In genomic region chr7:84557332-84557731, GRCm38 (mm10) we compare ENCODE assay signal across 34 mouse cellular contexts. TPM values are rescaled to one million over a fixed set of nuclear protein-coding genes. Genes with fewer than 3 reads are reported as not detected.
DNase-seq lines count a peak whose midpoint lies in the region; ATAC-seq lines count a peak whose summit lies in the region.
"Had no signal": no experiment of that assay in that cellular context is flagged by ENCODE, and none has a peak within 500 bp of the region (broad histone marks: within the 10 kb centered on the region; RNA-seq: fewer than 3 reads in every experiment).

No protein-coding gene starts in this region.

- WGBS in limb, embryonic 10.5 days, result 55% methylated on average over 3 of the region's 3 CpGs
- WGBS in neural tube, embryonic 15.5 days, result 72% methylated on average over 3 of the region's 3 CpGs

- no peak overlapping the region for H3K4me2 ChIP-seq in neural tube, embryonic 15.5 days
- H3K4me2 ChIP-seq: heart, embryonic 12.5 days; limb, embryonic 13.5 days; liver, embryonic 12.5 days had no signal

- H3K36me3 ChIP-seq in limb, embryonic 10.5 days, result no peaks in the 10 kb centered on the region
- no peaks in the 10 kb centered on the region for H3K36me3 ChIP-seq in neural tube, embryonic 15.5 days
- H3K36me3 ChIP-seq: heart, embryonic 12.5 days; limb, embryonic 13.5 days; liver, embryonic 12.5 days had no signal

- H3K27me3 ChIP-seq in limb, embryonic 10.5 days (ENCODE audit: low read depth, poor library complexity, severe bottlenecking), result no peaks in the 10 kb centered on the region
- H3K27me3 ChIP-seq in neural tube, embryonic 15.5 days (replicated peaks), result no peaks in the 10 kb centered on the region
- H3K27me3 ChIP-seq: heart, embryonic 12.5 days; limb, embryonic 13.5 days; liver, embryonic 12.5 days had no signal

- peaks cover 8% of the 10 kb centered on the region for H3K4me1 ChIP-seq in limb, embryonic 10.5 days
- H3K4me1 ChIP-seq in neural tube, embryonic 15.5 days, result no peaks in the 10 kb centered on the region
- H3K4me1 ChIP-seq: heart, embryonic 12.5 days; liver, embryonic 12.5 days had no signal

- H3K9ac ChIP-seq in neural tube, embryonic 15.5 days (replicated peaks), result no peak overlapping the region
- H3K9ac ChIP-seq: heart, embryonic 12.5 days; limb, embryonic 13.5 days; liver, embryonic 12.5 days; liver, postnatal 0 days had no signal

- H3K9me3 ChIP-seq in limb, embryonic 10.5 days (replicated peaks), result no peaks in the 10 kb centered on the region
- no peaks in the 10 kb centered on the region for H3K9me3 ChIP-seq in neural tube, embryonic 15.5 days (replicated peaks)
- H3K9me3 ChIP-seq: heart, embryonic 12.5 days; limb, embryonic 13.5 days; liver, embryonic 12.5 days had no signal

- peak overlapping the region; percentile 54; the same call in 1 of the 2 replicates for H3K27ac ChIP-seq in limb, embryonic 10.5 days
- no peak overlapping the region for H3K27ac ChIP-seq in neural tube, embryonic 15.5 days (replicated peaks)
- H3K27ac ChIP-seq: gastrocnemius, adult 2 months; heart, adult 2 months; hindbrain, postnatal 0 days; liver, embryonic 12.5 days; macrophage had no signal

- ATAC-seq in neural tube, embryonic 15.5 days (ENCODE audit: low FRiP score), result no peak
- ATAC-seq: activated CD4-positive, CD25-positive, alpha-beta regulatory T cell, adult 4 months; forebrain, embryonic 14.5 days; hindbrain, postnatal 0 days; intestine, embryonic 16.5 days; liver, embryonic 12.5 days; liver, postnatal 0 days had no signal

- DNase-seq in embryo, embryonic 10 days (ENCODE audit: low spot score), result peak; percentile 9
- DNase-seq in embryo, embryonic 9.5 days (ENCODE audit: extremely low spot score), result no peak
- peak; percentile 60 for DNase-seq in Muller cell, postnatal 12 days (ENCODE audit: inconsistent ontology term)
- peak; percentile 8 for DNase-seq in embryo, embryonic 11.5 days (ENCODE audit: low read depth, low spot score)
- DNase-seq in limb, embryonic 10.5 days (ENCODE audit: low spot score), result no peak
- DNase-seq in adrenal gland, adult 18-20 months (ENCODE audit: low spot score in 2 of 2), result no peak
- DNase-seq in lung, postnatal 10 days, result no peak
- DNase-seq: adrenal gland, postnatal 10 days; cerebellum, adult 11-12 months; cerebellum, adult 9-11 months; gastrocnemius, adult 2 months; gastrocnemius, postnatal 36 days; heart, adult 2 months; kidney, adult 8-10 months; kidney, postnatal 10 days; liver, postnatal 0 days; midbrain, embryonic 14.5 days; right cerebral cortex, adult 18-20 months; spleen, adult 18-20 months; thymus, postnatal 25 days had no signal

- no peak overlapping the region for H3K4me3 ChIP-seq in limb, embryonic 10.5 days
- H3K4me3 ChIP-seq in neural tube, embryonic 15.5 days (replicated peaks), result no peak overlapping the region
- H3K4me3 ChIP-seq: gastrocnemius, adult 2 months; heart, adult 2 months; heart, embryonic 12.5 days; limb, embryonic 13.5 days; liver, embryonic 12.5 days had no signal

RNA-seq across cellular contexts. Expression of gene Gm2115, which starts 28.6 kb away (rescaled TPM):
- polyA plus RNA-seq in limb, embryonic 10.5 days (2016; fragmentation: Nextera tagmentation; extraction: Ambion mirVana), result 0.03 TPM in 1 of 2 replicates, not detected in the other
- 10 to 100 TPM; 36.3 to 42.6 TPM for total RNA-seq in adrenal gland, adult 18-20 months (2021)
- 3.8 and 4.2 TPM in 2 replicates for polyA plus RNA-seq in neural tube, embryonic 15.5 days (2015; fragmentation: Nextera tagmentation; extraction: Ambion mirVana)
- total RNA-seq: hematopoietic stem cell, adult 5-6 weeks; megakaryocyte-erythroid progenitor cell, adult 5-6 weeks; MEL; monocyte, adult 5-6 weeks had no signal
- polyA plus RNA-seq: heart, postnatal 0 days; macrophage had no signal

RNA-seq across cellular contexts. Expression of gene Fah, which starts 49.2 kb away (rescaled TPM):
- polyA plus RNA-seq in limb, embryonic 10.5 days (2016; fragmentation: Nextera tagmentation; extraction: Ambion mirVana), result 1.4 and 2.9 TPM in 2 replicates
- total RNA-seq in adrenal gland, adult 18-20 months (2021), result 10 to 100 TPM; 59.6 to 77.1 TPM
- 12.3 and 12.6 TPM in 2 replicates for polyA plus RNA-seq in neural tube, embryonic 15.5 days (2015; fragmentation: Nextera tagmentation; extraction: Ambion mirVana)
- total RNA-seq: MEL had no signal

Comparison
In these comparisons a context has a peak if more than half of its experiments do, and no peak if none do; other contexts are left out.
1. DNase-seq: peak in embryo, embryonic 10 days (single experiment), Muller cell, postnatal 12 days (single experiment) and embryo, embryonic 11.5 days (single experiment); none in embryo, embryonic 9.5 days (single experiment), limb, embryonic 10.5 days (single experiment), adrenal gland, adult 18-20 months (0 of 2) and lung, postnatal 10 days (single experiment).